Mouse (Mus musculus) liver, embryonic 11.5 days (tissue): ENCODE measurements around the gene Gprc5b. TPM values are rescaled to one million over a fixed set of nuclear protein-coding genes. Genes with fewer than 3 reads are reported as not detected.

Experiments
- ATAC-seq: fragments of 200-750 bp; cut with Nextera tagmentation; replicated peaks from 2 replicates; pipeline ENCODE4 v1.8.0; 2017; ENCODE audit warnings: moderate number of reproducible peaks, mild to moderate bottlenecking, moderate TSS enrichment, moderate library complexity; ENCODE audit not compliant: low FRiP score
- DNase-seq: peaks from one replicate; pipeline ENCODE4 v3.0.0-alpha.2; 2017; ENCODE audit warnings: low spot score
- H3K27ac ChIP-seq: fragments of 300-500 bp; sonication (generic); 2 replicates; pipeline ENCODE4 v1.5.1; 2014; ENCODE audit warnings: mild to moderate bottlenecking, low read depth, low read length, control low read depth
- H3K27me3 ChIP-seq: fragments of 300-500 bp; sonication (generic); replicated peaks from 2 replicates; pipeline ENCODE4 v1.6.1; 2014; ENCODE audit warnings: low read length, mixed read lengths; ENCODE audit not compliant: control insufficient read depth, insufficient read depth
- H3K36me3 ChIP-seq: fragments of 300-500 bp; sonication (generic); 2 replicates; pipeline ENCODE4 v1.6.1; 2014; ENCODE audit warnings: mild to moderate bottlenecking, low read length, moderate library complexity, mixed read lengths; ENCODE audit not compliant: control insufficient read depth, insufficient read depth
- H3K4me1 ChIP-seq: fragments of 300-500 bp; sonication (generic); replicated peaks from 2 replicates; pipeline ENCODE4 v1.6.1; 2014; ENCODE audit warnings: low read length, mixed read lengths; ENCODE audit not compliant: control insufficient read depth, insufficient read depth
- H3K4me2 ChIP-seq: fragments of 300-500 bp; sonication (generic); 2 replicates; pipeline ENCODE4 v1.6.1; 2014; ENCODE audit warnings: mild to moderate bottlenecking, control low read depth, moderate library complexity
- H3K4me3 ChIP-seq: fragments of 300-500 bp; sonication (generic); 2 replicates; pipeline ENCODE4 v1.5.1; 2014; ENCODE audit warnings: low read depth, low read length, control low read depth
- H3K9ac ChIP-seq: fragments of 300-500 bp; sonication (generic); 2 replicates; pipeline ENCODE4 v1.6.1; 2014; ENCODE audit warnings: low read depth, low read length, control low read depth
- H3K9me3 ChIP-seq: fragments of 300-500 bp; sonication (generic); 2 replicates; pipeline ENCODE4 v1.6.1; 2016; ENCODE audit warnings: low read length, inconsistent platforms, mixed read lengths; ENCODE audit not compliant: control insufficient read depth
- WGBS: fragments of 180-500 bp; shearing (Covaris S2); extraction: QIAGEN DNeasy Blood & Tissue Kit; methylation state at CpG from one replicate; pipeline ENCODE4 v1.1.7; 2014; 5-methylcytosine and 5-hydroxymethylcytosine counted together
- polyA plus RNA-seq: library from polyadenylated mRNA; unstranded; fragments of >200 nt; fragmentation: Nextera tagmentation; extraction: Ambion mirVana; gene quantifications from 2 replicates; pipeline ENCODE4 v1.2.1, GENCODE M21; 2014

Gene Gprc5b
- polyA plus RNA-seq, 1 experiment from 2014 or later, result 1.7 TPM

DNA sequence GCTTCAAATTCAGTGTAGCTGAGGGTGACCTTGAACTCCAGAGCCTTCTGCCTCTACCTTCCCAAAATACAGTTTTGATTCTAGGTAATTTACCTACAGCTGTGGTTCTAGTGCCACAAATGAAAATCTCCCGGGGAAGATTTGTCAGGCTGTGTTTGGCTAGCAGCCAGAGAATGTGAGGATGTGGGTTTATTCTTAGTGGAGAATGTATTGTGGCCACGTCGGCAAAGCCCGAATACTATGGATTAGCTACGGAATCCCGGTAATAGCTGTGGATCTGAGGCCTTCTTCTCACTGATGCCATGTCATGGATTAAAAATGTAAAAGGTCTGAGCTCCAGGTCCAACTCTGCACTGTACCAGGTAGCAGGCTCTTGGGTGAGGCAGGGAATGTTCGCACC lies 45.3 kb downstream of the Gprc5b start:
- 85% methylated on average over 7 of the region's 7 CpGs for WGBS
- no peak for ATAC-seq
- H3K4me2 ChIP-seq, result no peak overlapping the region

DNA sequence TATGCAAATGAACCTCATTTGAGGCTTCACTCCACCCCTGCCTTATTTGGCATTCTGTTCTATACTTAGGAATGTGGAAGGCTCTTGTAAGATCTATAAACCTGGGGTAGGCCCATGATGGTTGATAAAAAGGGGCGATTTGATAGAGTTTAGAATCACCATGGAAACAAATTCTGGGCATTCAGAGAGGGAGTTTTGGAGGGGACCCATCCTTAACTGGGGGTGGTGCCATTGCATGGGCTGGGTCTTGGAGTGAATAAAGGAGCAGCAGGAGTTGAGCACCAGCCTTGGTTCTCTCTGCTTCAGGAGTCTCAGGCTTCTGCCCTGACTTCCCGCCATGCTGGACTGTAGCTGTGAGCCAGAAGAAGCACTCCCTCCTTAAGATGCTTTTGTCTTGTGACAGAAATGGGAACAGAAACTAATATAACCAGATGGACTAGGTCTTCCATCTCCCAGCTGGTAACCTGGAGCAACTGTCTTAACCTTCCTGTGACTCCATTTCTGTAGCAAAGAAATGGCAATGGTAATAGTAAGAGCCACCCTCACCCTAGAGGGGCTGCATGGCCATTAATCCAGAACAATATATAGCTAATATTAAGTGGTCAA lies 46.2 kb downstream of the Gprc5b start:
- DNase-seq, result no peak
- Histone ChIP-seq H3K27me3 (no peaks in the 10 kb centered on the region), H3K9me3 (no peaks in the 10 kb centered on the region), H3K27ac (no peak overlapping the region), H3K36me3 (no peaks in the 10 kb centered on the region), H3K9ac (no peak overlapping the region), H3K4me3 (no peak overlapping the region), H3K4me2 (no peak overlapping the region), H3K4me1 (no peaks in the 10 kb centered on the region)
- 65% methylated on average over 2 of the region's 2 CpGs for WGBS
- no peak for ATAC-seq

More for the DNA sequence above, 45.3 kb downstream of the Gprc5b start:
- H3K9me3 ChIP-seq, result no peaks in the 10 kb centered on the region
- no peak for DNase-seq
- no peak overlapping the region for H3K4me3 ChIP-seq
- no peaks in the 10 kb centered on the region for H3K4me1 ChIP-seq
- no peaks in the 10 kb centered on the region for H3K27me3 ChIP-seq
- H3K27ac ChIP-seq, result no peak overlapping the region
- H3K9ac ChIP-seq, result no peak overlapping the region
- H3K36me3 ChIP-seq, result no peaks in the 10 kb centered on the region

DNA sequence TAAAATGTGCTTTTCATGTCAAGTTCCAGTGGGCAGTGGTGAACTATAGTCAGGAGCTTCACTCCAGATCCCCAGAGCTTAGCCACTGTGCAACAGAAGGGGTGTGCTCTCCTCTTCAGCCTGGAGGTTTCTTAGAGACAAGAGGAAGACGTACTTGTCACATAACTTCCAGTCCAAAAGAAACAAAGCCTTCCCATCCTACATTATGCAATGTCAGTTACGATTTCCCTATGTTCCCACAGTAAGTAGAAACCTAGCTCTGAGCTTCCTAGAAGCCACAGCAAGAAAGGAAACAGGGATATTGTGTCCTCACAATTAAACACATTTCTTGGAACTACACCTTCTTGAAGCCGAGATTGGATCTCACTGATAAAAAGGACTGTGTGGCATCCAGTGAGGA lies 47.8 kb downstream of the Gprc5b start:
- WGBS, result 49% methylated on average over 3 of the region's 3 CpGs
- H3K9me3 ChIP-seq, result no peaks in the 10 kb centered on the region
- no peaks in the 10 kb centered on the region; the same call in 1 of the 2 replicates for H3K4me1 ChIP-seq
- no peak overlapping the region for H3K4me2 ChIP-seq
- ATAC-seq (no peak), DNase-seq (no peak)
- no peak overlapping the region for H3K9ac ChIP-seq
- H3K27me3 ChIP-seq, result no peaks in the 10 kb centered on the region
- no peak overlapping the region for H3K4me3 ChIP-seq
- H3K36me3 ChIP-seq, result no peaks in the 10 kb centered on the region
- no peak overlapping the region; the same call in 1 of the 2 replicates for H3K27ac ChIP-seq

DNA sequence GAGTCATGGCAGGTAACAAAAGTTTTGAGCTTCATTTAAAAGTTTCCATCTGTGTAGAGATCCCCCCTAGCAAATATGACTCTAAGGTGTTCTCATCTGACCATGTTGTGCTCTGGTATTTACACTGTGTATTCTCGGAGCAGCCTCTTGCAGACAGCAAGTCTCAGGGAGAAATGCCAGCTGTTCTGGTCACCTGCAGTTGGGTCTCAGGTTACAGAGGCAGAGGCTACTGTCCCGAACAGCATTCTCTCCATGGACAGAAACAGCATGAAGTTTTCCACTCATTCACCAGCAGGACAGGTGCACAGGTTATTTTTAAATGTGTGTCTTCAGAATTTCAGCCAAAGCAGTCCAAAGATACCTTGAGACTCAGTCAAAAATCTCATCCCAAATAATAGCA lies 50.1 kb downstream of the Gprc5b start:
- H3K9ac ChIP-seq, result no peak overlapping the region
- H3K4me1 ChIP-seq, result no peaks in the 10 kb centered on the region; the same call in 1 of the 2 replicates
- H3K4me2 ChIP-seq, result no peak overlapping the region
- DNase-seq (no peak), ATAC-seq (no peak)
- no peak overlapping the region for H3K4me3 ChIP-seq
- no peaks in the 10 kb centered on the region for H3K27me3 ChIP-seq
- no peaks in the 10 kb centered on the region for H3K36me3 ChIP-seq
- no peak overlapping the region for H3K27ac ChIP-seq
- H3K9me3 ChIP-seq, result no peaks in the 10 kb centered on the region
- WGBS, result 30% methylated on average over 2 of the region's 2 CpGs

DNA sequence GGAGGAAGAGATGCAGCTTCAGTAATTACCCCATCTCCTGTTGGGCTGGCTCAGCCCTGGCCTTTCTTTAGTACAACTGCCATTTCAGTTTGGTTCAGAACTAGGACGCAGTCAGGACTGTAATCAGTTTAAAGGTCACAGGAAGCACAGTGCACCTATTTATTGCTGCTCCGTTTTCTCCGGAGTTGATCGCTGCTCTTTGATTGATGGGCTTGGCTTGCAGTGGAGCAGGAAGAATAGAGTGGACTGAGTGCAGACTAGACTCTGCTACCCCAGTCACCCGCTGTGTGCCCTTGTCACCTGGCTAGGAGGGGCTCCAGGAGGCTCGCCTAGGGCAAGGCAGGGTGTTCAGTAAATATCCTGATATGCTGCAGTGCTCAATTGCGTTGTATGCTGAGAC lies 51.8 kb downstream of the Gprc5b start:
- no peak for DNase-seq
- no peak; the same call in 1 of the 2 replicates for ATAC-seq

DNA sequence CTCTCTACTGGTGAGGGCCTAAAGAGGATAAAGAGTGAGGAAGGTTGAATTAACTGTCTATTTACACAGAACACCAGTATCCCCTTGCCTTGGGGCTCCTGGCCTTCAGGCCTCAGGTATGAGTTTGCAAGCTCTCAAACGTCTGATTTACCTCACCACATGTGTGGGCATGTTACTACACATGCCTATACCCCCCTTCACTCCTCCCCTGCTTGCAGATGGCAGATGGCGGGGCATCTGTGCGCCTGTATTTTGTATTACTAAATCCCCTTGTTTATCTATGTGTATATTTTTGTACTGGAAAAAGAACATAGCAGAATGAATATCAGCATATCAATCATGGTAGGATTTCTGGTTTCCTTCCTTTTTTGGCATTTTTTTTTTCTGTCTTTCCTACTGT lies 52.7 kb downstream of the Gprc5b start:
- no peaks in the 10 kb centered on the region for H3K36me3 ChIP-seq
- no peaks in the 10 kb centered on the region for H3K27me3 ChIP-seq
- ATAC-seq (no peak), DNase-seq (no peak)
- no peak overlapping the region for H3K4me2 ChIP-seq
- H3K4me3 ChIP-seq, result no peak overlapping the region
- H3K9me3 ChIP-seq, result no peaks in the 10 kb centered on the region
- WGBS, result 74% methylated on average over 3 of the region's 3 CpGs
- no peak overlapping the region for H3K27ac ChIP-seq
- H3K9ac ChIP-seq, result no peak overlapping the region
- no peaks in the 10 kb centered on the region; the same call in 1 of the 2 replicates for H3K4me1 ChIP-seq

More for the DNA sequence above, 51.8 kb downstream of the Gprc5b start:
- H3K9me3 ChIP-seq, result no peaks in the 10 kb centered on the region
- no peaks in the 10 kb centered on the region for H3K27me3 ChIP-seq
- WGBS, result 47% methylated on average over 7 of the region's 7 CpGs
- H3K4me3 ChIP-seq, result no peak overlapping the region
- no peak overlapping the region for H3K27ac ChIP-seq
- H3K9ac ChIP-seq, result no peak overlapping the region
- H3K4me2 ChIP-seq, result no peak overlapping the region
- H3K36me3 ChIP-seq, result no peaks in the 10 kb centered on the region
- no peaks in the 10 kb centered on the region; the same call in 1 of the 2 replicates for H3K4me1 ChIP-seq

DNA sequence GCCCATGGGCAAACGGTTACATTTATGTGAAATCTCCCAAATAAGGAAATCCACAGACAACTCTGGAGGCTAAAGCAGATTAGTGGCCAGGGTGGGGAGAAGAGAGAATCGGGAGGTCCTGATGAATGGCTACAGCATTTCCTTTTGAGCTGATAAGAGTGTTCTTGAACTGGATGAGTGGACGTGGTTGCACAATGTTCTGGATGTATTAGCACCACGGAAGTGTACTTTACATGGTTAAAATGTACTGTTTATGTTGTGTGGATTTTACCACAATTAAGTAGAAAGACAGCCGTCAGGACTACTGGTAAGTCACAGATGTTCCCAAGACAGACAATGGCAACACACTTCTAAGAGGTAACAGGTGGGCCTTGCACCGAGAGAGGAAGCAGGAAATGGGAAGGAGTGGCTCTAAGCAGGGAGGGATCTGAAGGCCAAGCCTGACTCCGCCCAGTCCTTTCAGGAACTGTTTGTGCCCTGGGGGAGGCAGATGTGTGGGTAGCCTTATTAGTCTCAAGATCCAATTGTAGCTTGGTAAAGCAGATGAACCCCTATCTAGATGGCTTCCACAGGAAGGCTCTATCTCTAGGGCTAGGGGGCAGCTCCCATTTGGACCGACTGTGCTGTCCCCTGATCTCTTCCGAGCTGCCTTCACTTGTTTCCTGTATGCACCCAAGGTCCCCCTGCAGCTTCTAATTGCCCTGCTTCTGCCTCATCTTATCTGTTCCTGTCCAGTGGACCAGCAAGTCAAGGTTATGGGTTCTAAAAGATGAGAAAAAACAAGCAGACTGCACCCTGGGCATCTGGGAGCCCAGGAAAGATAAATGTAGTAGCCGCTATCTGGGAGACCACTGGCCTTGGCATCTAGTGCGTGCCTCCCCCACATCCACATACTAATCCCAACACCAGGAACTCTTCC lies 57.3 kb downstream of the Gprc5b start:
- no peaks in the 10 kb centered on the region; the same call in 1 of the 2 replicates for H3K4me1 ChIP-seq
- no peak overlapping the region for H3K4me3 ChIP-seq
- no peaks in the 10 kb centered on the region for H3K27me3 ChIP-seq
- no peak overlapping the region for H3K4me2 ChIP-seq
- no peak overlapping the region for H3K9ac ChIP-seq
- H3K27ac ChIP-seq, result no peak overlapping the region
- 34% methylated on average over 11 of the region's 11 CpGs for WGBS
- H3K9me3 ChIP-seq, result no peaks in the 10 kb centered on the region
- no peaks in the 10 kb centered on the region for H3K36me3 ChIP-seq
- ATAC-seq (peak; percentile 74), DNase-seq (no peak)

DNA sequence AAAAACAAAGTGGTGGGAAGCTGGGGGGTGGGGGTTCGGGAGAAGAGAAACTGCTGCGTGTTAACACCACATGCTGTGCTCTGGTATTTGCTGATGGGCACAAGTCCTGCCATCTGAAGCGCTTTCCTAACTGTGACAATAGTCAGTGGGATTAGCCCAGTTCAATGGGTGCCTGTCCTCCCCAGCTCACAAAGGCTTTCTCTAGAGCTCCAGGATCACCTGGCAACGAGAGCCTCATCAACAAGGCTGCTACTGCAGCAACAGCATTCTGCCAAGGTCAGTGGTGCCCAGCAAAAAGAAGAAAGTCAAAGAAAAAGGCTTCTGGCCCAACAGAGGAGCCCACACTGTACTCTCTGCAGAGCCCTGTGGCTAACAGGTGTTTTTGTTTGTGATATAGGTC lies 58.2 kb downstream of the Gprc5b start:
- H3K27ac ChIP-seq, result no peak overlapping the region
- no peaks in the 10 kb centered on the region for H3K36me3 ChIP-seq
- no peaks in the 10 kb centered on the region for H3K9me3 ChIP-seq
- no peak overlapping the region for H3K9ac ChIP-seq
- DNase-seq (no peak), ATAC-seq (no peak)
- H3K4me3 ChIP-seq, result no peak overlapping the region
- H3K27me3 ChIP-seq, result no peaks in the 10 kb centered on the region
- H3K4me1 ChIP-seq, result no peaks in the 10 kb centered on the region; the same call in 1 of the 2 replicates
- H3K4me2 ChIP-seq, result no peak overlapping the region
- WGBS, result 51% methylated on average over 4 of the region's 4 CpGs
